Mouse (Mus musculus) midbrain, embryonic 14.5 days (tissue): ENCODE measurements around the gene Cd1d1. TPM values are rescaled to one million over a fixed set of nuclear protein-coding genes. Genes with fewer than 3 reads are reported as not detected.
A peak's percentile ranks its signal among the peaks of the same experiment; 100 is the strongest.

Experiments used
- ATAC-seq: fragments of 200-750 bp; cut with Nextera tagmentation; 2 replicates; pipeline ENCODE4 v1.8.0; 2017; ENCODE audit warnings: moderate number of reproducible peaks, moderate library complexity; ENCODE audit not compliant: low FRiP score, low TSS enrichment
- DNase-seq: peaks from one replicate; pipeline ENCODE4 v3.0.0-alpha.2; 2015
- H3K27ac ChIP-seq: fragments of 300-500 bp; sonication (generic); replicated peaks from 2 replicates; pipeline ENCODE4 v1.5.1; 2014; ENCODE audit warnings: mild to moderate bottlenecking, low read depth, low read length, moderate library complexity
- H3K27me3 ChIP-seq: fragments of 300-500 bp; sonication (generic); 2 replicates; pipeline ENCODE4 v1.6.1; 2014; ENCODE audit warnings: low read length, control low read depth, mixed read lengths; ENCODE audit not compliant: control insufficient read depth, insufficient read depth
- H3K36me3 ChIP-seq: fragments of 300-500 bp; sonication (generic); 2 replicates; pipeline ENCODE4 v1.6.1; 2014; ENCODE audit warnings: low read length, control low read depth; ENCODE audit not compliant: control insufficient read depth, insufficient read depth
- H3K4me1 ChIP-seq: fragments of 300-500 bp; sonication (generic); 2 replicates; pipeline ENCODE4 v1.6.1; 2014; ENCODE audit warnings: mild to moderate bottlenecking, antibody characterized with exemption, low read length, control low read depth; ENCODE audit not compliant: control insufficient read depth, insufficient read depth
- H3K4me2 ChIP-seq: fragments of 300-500 bp; sonication (generic); 2 replicates; pipeline ENCODE4 v1.6.1; 2014; ENCODE audit warnings: mild to moderate bottlenecking, low read length, moderate library complexity
- H3K4me3 ChIP-seq: fragments of 300-500 bp; sonication (generic); replicated peaks from 2 replicates; pipeline ENCODE4 v1.5.1; 2014; ENCODE audit warnings: low read depth, low read length
- H3K9ac ChIP-seq: fragments of 300-500 bp; sonication (generic); replicated peaks from 2 replicates; pipeline ENCODE4 v1.6.1; 2014; ENCODE audit warnings: mild to moderate bottlenecking, low read length, moderate library complexity
- H3K9me3 ChIP-seq: fragments of 300-500 bp; sonication (generic); 2 replicates; pipeline ENCODE4 v1.6.1; 2016; ENCODE audit warnings: low read length, control low read depth, mixed read lengths; ENCODE audit not compliant: control insufficient read depth
- WGBS: fragments of 180-500 bp; shearing (Covaris S2); extraction: QIAGEN DNeasy Blood & Tissue Kit; methylation state at CpG from one replicate; pipeline ENCODE4 v1.1.7; 2014; 5-methylcytosine and 5-hydroxymethylcytosine counted together
- polyA plus RNA-seq: library from polyadenylated mRNA; unstranded; fragments of >200 nt; fragmentation: Nextera tagmentation; extraction: Ambion mirVana; gene quantifications from 2 replicates; pipeline ENCODE4 v1.2.1, GENCODE M21; 2014

The Cd1d1 gene
- polyA plus RNA-seq, 1 experiment from 2014 or later, result 43.9 TPM

DNA sequence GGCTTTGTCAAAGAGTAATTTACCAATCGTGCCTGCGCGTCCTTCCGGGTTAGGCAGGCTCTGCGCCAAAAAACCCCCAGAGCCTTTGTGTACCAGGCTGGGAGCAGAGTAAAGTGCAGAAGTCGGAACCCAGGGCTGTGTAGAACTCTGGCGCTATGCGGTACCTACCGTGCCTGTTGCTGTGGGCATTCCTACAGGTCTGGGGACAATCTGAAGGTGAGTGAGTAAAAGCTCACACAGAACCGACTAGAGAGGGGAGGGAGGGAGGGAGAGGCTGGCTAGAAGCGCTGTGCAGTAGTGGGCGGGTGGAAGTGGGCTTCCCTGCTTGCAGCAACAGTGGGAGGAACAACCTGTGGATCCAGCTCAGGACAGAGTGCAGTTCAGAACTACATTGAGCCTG, 12.8 kb downstream of the Cd1d1 start:
- Histone ChIP-seq H3K27me3 (no peaks in the 10 kb centered on the region), H3K9ac (peak overlapping the region; percentile 26; the same call in 1 of the 2 replicates), H3K4me2 (peak overlapping the region; percentile 51), H3K4me1 (0 out of 2 replicates have a peak, but pooled peaks cover 2% of the 10 kb centered on the region), H3K4me3 (peak overlapping the region; percentile 22), H3K9me3 (no peaks in the 10 kb centered on the region), H3K36me3 (no peaks in the 10 kb centered on the region), H3K27ac (no peak overlapping the region)
- WGBS, result 10% methylated on average over 12 of the region's 12 CpGs
- no peak for ATAC-seq
- peak; percentile 54 for DNase-seq

- ATAC-seq, result no peak
- Histone ChIP-seq H3K4me1 (0 out of 2 replicates have a peak, but pooled peaks cover 2% of the 10 kb centered on the region), H3K4me3 (no peak overlapping the region), H3K27me3 (no peaks in the 10 kb centered on the region), H3K27ac (no peak overlapping the region), H3K9ac (no peak overlapping the region), H3K36me3 (no peaks in the 10 kb centered on the region), H3K9me3 (no peaks in the 10 kb centered on the region), H3K4me2 (no peak overlapping the region)
- WGBS, result 90% methylated on average over 6 of the region's 6 CpGs
- no peak for DNase-seq
Measured at GRCm38 (mm10) chr3:86983382-86983781, 15.9 kb downstream of the Cd1d1 start.

DNA sequence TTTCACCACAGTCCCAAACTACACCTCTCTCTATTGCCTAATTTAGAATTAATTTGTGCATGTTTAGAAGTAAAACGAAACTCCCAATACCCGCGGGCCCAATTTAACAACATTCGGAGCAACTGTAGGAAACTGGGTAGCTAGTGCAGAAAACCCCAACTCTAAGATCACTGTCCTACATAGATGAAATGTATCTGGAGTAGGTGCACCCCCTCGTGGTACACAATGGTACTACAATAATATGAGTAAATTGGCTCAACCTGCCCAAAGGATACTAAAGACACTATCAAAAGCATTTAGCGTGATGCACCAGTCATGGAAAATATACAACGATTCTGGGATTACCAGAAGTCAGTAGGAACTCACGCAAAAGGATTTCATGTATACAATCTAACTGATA, 22.7 kb downstream of the Cd1d1 start:
- H3K4me3 ChIP-seq, result no peak overlapping the region
- DNase-seq (peak; percentile 92), ATAC-seq (no peak; the same call in 1 of the 2 replicates)
- 16% methylated on average over 8 of the region's 8 CpGs for WGBS
- no peaks in the 10 kb centered on the region for H3K9me3 ChIP-seq
- no peaks in the 10 kb centered on the region for H3K36me3 ChIP-seq
- H3K4me2 ChIP-seq, result no peak overlapping the region
- no peak overlapping the region for H3K9ac ChIP-seq
- H3K27me3 ChIP-seq, result no peaks in the 10 kb centered on the region
- H3K4me1 ChIP-seq, result no peaks in the 10 kb centered on the region
- H3K27ac ChIP-seq, result no peak overlapping the region

DNA sequence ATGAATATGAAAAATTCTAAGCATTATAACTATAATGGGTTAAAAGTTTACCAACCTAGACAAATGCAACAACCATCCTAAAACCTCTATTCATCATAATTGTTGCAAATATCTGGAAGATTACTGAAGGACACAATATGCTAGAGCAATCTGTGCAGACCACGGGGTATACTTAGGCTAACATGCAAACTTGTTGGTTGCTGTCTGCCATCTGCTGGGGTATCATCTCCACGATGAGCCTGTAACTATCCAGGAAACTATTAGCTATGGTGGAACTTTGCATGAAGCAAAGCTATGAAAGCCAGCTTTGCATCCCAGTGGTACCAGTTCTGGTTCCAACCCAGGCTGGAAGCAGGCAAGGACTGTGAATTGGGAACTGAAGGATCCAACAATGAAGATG, 24.1 kb downstream of the Cd1d1 start:
- H3K4me3 ChIP-seq, result no peak overlapping the region
- H3K9me3 ChIP-seq, result no peaks in the 10 kb centered on the region
- ATAC-seq, result no peak
- DNase-seq, result peak; percentile 37
- H3K9ac ChIP-seq, result no peak overlapping the region
- H3K4me2 ChIP-seq, result no peak overlapping the region
- 82% methylated on average over 2 of the region's 2 CpGs for WGBS
- no peaks in the 10 kb centered on the region for H3K4me1 ChIP-seq
- H3K27ac ChIP-seq, result no peak overlapping the region
- no peaks in the 10 kb centered on the region for H3K36me3 ChIP-seq
- H3K27me3 ChIP-seq, result no peaks in the 10 kb centered on the region

DNA sequence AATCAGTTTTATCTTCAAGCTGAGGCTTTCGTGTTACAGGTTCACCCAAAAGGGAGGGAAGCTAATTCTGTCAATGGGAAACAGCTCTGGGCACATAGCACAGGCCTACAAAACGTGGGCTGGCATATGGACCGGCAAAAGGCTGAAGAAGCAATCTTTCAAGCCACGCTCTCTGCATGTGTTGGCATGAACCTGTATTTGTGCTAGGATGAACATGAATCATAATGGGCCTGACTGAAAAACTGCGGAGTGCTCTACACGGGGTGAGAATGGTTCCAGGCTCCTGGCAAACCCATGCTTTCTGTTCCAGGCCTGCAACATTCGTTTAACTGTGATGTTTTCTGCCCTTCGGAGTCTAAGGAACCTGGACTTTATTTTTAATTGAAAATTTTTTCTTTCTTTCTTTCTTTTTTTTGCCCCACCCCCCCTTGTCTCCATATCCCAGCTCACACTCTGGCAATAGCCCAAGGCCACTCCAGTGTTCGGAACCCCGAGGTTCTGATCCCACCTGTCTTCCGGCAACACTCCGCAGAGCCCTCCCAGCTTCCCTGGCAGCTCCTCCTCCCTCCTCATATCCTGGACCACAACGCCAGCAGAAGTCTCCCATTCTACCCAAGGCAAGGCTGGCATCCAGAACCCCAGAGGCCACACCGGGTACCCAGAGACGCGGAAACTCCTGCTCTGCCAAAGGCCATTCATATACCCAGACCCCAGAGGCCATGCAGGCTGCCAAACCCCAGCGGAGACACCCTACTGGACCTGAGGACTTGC, 36.4 kb downstream of the Cd1d1 start:
- H3K4me1 ChIP-seq, result no peaks in the 10 kb centered on the region
- no peak for ATAC-seq
- WGBS, result 89% methylated on average over 17 of the region's 17 CpGs

GRCm38 (mm10) chr3:86961395-86961669, 37.9 kb downstream of the Cd1d1 start:
- no peak for DNase-seq
- no peaks in the 10 kb centered on the region for H3K36me3 ChIP-seq
- H3K27ac ChIP-seq, result no peak overlapping the region
- no peaks in the 10 kb centered on the region for H3K9me3 ChIP-seq
- ATAC-seq, result no peak
- H3K4me1 ChIP-seq, result no peaks in the 10 kb centered on the region
- H3K4me3 ChIP-seq, result no peak overlapping the region
- no peak overlapping the region for H3K4me2 ChIP-seq
- H3K9ac ChIP-seq, result no peak overlapping the region
- 95% methylated on average over 2 of the region's 2 CpGs for WGBS
- H3K27me3 ChIP-seq, result no peaks in the 10 kb centered on the region

More for the DNA sequence above, 36.4 kb downstream of the Cd1d1 start:
- Histone ChIP-seq H3K4me3 (no peak overlapping the region), H3K9me3 (no peaks in the 10 kb centered on the region), H3K9ac (no peak overlapping the region), H3K4me2 (no peak overlapping the region), H3K36me3 (no peaks in the 10 kb centered on the region), H3K27me3 (no peaks in the 10 kb centered on the region), H3K27ac (no peak overlapping the region)
- no peak for DNase-seq

- Histone ChIP-seq H3K4me3 (no peak overlapping the region), H3K27ac (no peak overlapping the region), H3K9me3 (no peaks in the 10 kb centered on the region), H3K4me2 (no peak overlapping the region), H3K4me1 (no peaks in the 10 kb centered on the region), H3K27me3 (no peaks in the 10 kb centered on the region), H3K36me3 (no peaks in the 10 kb centered on the region), H3K9ac (no peak overlapping the region)
- WGBS, result 90% methylated on average over 17 of the region's 17 CpGs
- no peak for DNase-seq
- no peak for ATAC-seq
Measured at GRCm38 (mm10) chr3:86960656-86961394, 38.4 kb downstream of the Cd1d1 start.

- WGBS, result 93% methylated on average over 7 of the region's 7 CpGs
- ATAC-seq (no peak), DNase-seq (no peak)
- H3K9ac ChIP-seq, result no peak overlapping the region
- H3K27ac ChIP-seq, result no peak overlapping the region
- no peak overlapping the region for H3K4me3 ChIP-seq
- H3K36me3 ChIP-seq, result no peaks in the 10 kb centered on the region
- no peaks in the 10 kb centered on the region for H3K27me3 ChIP-seq
- H3K9me3 ChIP-seq, result no peaks in the 10 kb centered on the region
- H3K4me1 ChIP-seq, result no peaks in the 10 kb centered on the region
- no peak overlapping the region for H3K4me2 ChIP-seq
Measured at GRCm38 (mm10) chr3:86959088-86959487, 40.2 kb downstream of the Cd1d1 start.

DNA sequence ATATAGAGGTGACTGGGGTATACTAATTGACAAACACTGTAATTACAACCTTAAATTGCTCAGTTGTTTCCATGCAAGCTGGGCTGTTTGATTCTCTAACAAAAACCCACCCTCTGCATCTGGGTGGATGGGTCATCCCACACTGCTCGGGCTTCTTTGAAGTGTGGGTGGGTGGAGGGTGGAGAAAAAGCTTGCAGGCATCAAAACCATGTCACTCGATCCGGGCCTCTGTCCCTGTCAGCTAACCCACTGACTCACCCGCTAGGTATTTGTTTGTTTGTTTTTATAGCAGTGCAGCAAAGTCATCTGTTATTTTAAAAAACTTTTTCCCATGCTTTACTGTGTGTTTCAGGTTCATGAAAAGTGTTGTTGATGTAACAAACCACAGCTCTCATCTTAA, 43.9 kb downstream of the Cd1d1 start:
- H3K4me1 ChIP-seq, result no peaks in the 10 kb centered on the region
- DNase-seq, result no peak
- no peak for ATAC-seq
- H3K9ac ChIP-seq, result no peak overlapping the region
- no peaks in the 10 kb centered on the region for H3K36me3 ChIP-seq
- 0 out of 2 replicates have a peak, but pooled peaks cover 4% of the 10 kb centered on the region for H3K9me3 ChIP-seq
- H3K27me3 ChIP-seq, result no peaks in the 10 kb centered on the region
- no peak overlapping the region for H3K4me3 ChIP-seq
- H3K27ac ChIP-seq, result no peak overlapping the region
- WGBS, result 53% methylated on average over 4 of the region's 4 CpGs
- H3K4me2 ChIP-seq, result no peak overlapping the region
